Mouse (Mus musculus): ENCODE data around the gene Ctnna2.

Ctnna2 gene

GRCm38 (mm10) chr6:77425746-77426145 lies 553.8 kb downstream of the Ctnna2 start:
- DNase-seq (ENCODE audit: low spot score in 2 of 2): no peak

GRCm38 (mm10) chr6:77424826-77425225 lies 554.7 kb downstream of the Ctnna2 start:
- DNase-seq (ENCODE audit: low spot score in 2 of 2): no peak

- DNase-seq (ENCODE audit: low spot score in 2 of 2): no peak
Observed at GRCm38 (mm10) chr6:77421564-77422139, 557.8 kb downstream of the Ctnna2 start.

DNA sequence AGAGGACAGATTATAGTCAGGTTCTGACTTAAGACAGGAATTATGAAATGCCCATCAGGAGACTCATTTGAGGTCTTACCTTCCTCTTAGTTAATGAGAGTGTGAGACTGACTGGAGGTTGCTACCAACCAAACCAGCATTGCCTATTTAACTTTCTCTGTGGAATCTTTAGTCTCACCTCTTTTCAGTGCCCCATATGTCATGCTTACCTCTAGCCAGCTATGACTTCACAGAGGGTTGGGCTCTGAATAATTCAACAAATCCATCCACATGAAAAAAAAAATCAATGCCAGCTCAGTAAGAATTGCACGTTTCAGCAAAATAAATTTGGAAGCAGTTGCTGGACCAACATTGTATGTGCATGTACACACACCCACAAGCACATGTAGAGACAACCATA lies 562.5 kb downstream of the Ctnna2 start:
- DNase-seq (ENCODE audit: low spot score in 2 of 2): no peak

GRCm38 (mm10) chr6:77413530-77413929 lies 566.0 kb downstream of the Ctnna2 start:
- no peak for DNase-seq (ENCODE audit: low spot score in 2 of 2)

DNA sequence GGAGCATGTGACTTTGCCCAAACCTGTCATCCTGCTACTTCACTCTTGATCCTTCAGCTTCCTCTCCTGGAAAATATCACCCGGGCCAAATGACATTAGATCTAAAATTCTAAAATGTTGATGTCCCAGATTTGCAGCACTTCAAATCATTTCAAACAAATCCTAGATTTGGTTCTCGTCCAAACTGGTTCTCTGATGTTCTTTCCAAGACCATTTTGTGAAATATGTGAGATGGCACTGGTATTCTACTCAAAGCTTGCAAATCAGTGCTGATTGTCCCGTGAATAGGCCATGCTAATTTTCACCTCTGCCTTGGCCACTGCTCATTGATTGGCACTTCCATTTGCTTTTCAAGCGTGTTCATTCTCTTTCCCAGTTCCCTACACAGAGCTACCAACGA lies 571.0 kb downstream of the Ctnna2 start:
- DNase-seq (ENCODE audit: low spot score in 2 of 2): no peak

DNA sequence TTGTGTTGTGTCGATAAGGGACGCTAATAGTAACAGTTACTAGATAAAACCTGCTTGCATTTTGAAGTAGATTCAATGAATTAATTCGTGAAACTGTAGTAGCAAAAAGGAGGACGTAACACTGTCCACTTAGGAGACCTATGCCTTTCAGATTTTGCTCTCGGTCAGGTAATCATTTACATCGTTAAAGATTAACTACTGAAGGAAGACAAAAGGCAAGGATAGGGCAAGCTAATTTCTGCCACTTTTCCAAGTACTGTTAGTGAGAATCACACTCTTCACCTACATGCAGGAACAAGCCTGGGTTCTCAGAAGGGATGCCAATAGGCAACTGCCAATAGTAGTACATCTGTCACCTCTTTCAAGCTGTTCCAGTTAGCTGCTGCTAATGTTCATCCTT lies 578.7 kb downstream of the Ctnna2 start:
- DNase-seq (ENCODE audit: low spot score in 2 of 2): no peak

DNA sequence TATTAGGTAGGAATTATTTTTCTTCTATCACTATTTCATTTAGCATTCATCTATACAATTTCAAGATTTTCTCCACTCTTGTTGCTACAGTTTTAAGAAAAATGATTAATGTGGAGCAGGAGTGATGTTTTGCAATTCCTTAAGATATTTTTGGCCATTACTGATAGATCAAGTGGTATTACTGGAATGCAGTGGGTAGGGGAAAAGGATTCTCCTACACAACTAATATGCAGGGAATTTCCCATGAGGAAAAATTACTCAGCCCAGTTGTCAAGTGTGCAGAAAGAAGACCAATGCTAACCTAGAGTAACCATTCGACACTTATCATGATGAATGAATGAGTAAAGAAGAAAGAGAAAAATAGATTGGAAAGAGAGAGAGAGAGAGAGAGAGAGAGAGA lies 587.8 kb downstream of the Ctnna2 start:
- no peak for DNase-seq (ENCODE audit: low spot score in 2 of 2)

- peak in 1 of 2 experiments; percentile 10 for DNase-seq (ENCODE audit: low spot score in 2 of 2)
Observed at GRCm38 (mm10) chr6:77381309-77381708, 598.2 kb downstream of the Ctnna2 start.

- DNase-seq (ENCODE audit: low spot score in 2 of 2): no peak
Observed at GRCm38 (mm10) chr6:77373132-77373531, 606.4 kb downstream of the Ctnna2 start.

- DNase-seq (ENCODE audit: low spot score in 2 of 2): no peak
Observed at GRCm38 (mm10) chr6:77371147-77371546, 608.4 kb downstream of the Ctnna2 start.

DNA sequence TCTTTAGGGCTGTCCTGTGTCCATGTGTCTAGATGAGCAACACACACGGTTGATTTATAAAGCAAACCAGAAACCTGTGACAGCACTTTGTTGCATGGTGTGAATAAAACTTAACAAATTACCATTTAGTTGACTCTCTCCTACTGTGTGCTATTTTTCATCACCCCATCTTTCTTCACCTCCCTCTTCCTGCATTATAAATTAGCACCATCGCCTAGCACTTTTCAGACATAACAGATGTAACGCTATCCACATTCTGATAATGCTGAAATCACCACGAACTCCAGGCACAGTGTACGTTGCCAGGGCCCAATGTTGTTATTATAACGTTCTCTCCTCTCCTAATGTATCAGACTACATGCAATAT lies 621.0 kb downstream of the Ctnna2 start:
- peak in 1 of 2 experiments; percentile 7 for DNase-seq (ENCODE audit: low spot score in 2 of 2)

DNA sequence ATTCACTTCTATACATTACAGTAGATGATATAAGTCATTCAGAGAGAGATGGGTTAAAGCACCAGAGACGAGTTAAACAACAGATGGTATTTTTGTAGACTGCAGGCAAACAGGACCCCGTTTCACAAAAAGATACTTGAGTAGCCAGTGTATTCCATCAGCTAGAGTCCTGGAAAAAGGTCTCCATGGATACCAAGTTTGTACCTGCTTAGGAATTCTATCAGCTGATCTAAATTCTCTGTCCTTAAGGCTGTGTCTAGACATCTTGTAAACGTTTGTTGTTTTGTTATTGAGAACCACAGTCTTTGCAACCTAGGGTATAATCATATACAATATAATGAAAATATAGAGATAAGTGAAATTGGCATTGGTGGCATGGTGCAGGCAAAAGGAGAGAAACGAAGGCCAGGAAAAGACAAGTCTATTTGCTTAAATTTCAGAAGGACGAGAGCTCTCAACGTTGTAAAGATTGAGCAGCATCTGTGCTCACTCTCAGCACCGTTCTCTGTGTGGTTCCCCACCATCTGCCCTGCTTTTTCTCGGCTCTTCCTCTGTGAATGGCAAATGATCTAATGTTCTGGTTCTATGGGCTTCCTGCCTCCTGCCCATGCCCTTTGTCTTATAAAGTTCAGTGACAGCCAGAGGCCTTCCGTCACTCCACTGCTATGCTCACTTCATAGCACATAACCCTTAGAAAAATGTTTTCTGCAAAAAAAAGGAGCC lies 621.6 kb downstream of the Ctnna2 start:
- DNase-seq (ENCODE audit: low spot score in 2 of 2): peak; percentile 39 to 47

- DNase-seq (ENCODE audit: low spot score in 2 of 2): no peak
Observed at GRCm38 (mm10) chr6:77354826-77355225, 624.7 kb downstream of the Ctnna2 start.

DNA sequence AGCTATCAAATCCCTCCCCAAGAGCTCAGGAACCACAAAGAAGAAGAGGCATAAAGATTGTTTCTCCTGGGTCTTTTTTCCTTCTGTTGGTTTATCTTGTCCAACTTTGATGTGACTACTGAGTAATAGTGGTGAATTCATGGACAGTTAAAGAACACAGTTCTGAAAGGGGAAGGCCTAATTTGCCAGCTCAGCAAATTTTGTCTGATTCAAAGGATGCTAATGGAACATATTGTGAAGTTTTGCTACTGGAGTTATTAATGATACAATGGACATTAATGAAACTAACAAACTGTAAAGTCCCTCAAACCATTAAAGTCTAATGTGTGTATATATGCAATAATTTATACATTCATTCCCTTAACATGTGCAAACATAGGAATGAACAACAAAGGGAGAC lies 635.7 kb downstream of the Ctnna2 start:
- DNase-seq (ENCODE audit: low spot score in 2 of 2): no peak

DNA sequence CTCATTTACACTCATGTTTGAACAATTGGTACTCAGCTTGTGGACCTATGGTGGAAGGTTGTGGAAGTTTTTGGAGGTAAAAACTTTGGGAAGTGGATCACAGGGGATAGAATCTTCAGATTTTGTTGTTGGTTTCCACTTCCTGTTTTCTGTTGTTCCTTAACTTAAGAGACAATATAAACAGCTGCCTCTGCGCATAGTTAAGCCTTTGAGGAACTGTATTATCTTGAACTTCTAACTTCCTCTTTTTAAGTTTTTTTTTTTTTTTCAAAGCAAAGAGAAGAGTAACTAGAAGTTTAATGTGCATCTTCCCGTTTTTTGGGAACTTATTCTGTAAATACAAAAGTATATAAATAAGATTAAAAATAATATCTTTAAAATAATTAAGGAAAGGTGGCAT lies 644.0 kb downstream of the Ctnna2 start:
- no peak for DNase-seq (ENCODE audit: low spot score in 2 of 2)

DNA sequence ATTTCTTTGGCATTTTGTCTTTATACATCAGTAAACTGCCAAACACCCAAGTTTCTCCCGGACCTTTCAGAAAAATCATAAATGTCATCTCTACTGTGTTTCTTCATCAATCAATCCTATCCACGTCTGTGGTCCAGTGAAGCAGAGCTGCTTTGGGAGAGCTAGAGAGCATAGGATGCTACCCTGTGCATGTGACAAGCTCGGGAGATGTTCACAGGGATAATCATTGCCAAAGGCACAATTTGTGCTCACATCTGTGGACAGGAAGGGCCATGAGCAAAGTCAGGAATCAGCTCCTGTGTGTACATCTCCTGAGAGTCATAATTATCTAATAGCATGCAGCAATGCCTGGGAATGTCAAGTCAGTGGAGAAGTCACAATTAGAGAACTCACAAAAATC lies 654.8 kb downstream of the Ctnna2 start:
- no peak for DNase-seq (ENCODE audit: low spot score in 2 of 2)

- no peak for DNase-seq (ENCODE audit: low spot score in 2 of 2)
Observed at GRCm38 (mm10) chr6:77324327-77324726, 655.2 kb downstream of the Ctnna2 start.

GRCm38 (mm10) chr6:77306796-77307195 lies 672.7 kb downstream of the Ctnna2 start:
- DNase-seq (ENCODE audit: low spot score in 2 of 2): no peak

- DNase-seq (ENCODE audit: low spot score in 2 of 2): no peak
Observed at GRCm38 (mm10) chr6:77301305-77301704, 678.2 kb downstream of the Ctnna2 start.

DNA sequence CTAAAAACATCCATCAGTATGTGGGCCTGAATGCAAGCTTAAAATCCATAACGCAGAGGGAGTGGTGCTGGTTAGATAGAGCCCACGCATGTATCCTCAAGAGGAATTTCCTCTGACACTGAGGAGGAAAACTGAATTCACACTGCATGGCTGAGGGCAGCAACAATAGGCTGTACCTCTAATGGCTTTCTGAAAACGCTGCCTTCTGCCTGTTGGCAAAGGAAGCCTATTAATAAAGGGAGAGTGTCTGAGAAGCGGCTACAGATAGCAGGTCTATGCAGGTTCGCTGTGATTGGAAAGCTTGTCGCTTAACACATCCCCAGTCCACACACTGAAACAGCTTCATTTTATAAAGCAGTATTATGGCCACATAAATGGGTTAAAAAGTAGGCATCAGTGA lies 688.1 kb downstream of the Ctnna2 start:
- no peak for DNase-seq (ENCODE audit: low spot score in 2 of 2)

DNA sequence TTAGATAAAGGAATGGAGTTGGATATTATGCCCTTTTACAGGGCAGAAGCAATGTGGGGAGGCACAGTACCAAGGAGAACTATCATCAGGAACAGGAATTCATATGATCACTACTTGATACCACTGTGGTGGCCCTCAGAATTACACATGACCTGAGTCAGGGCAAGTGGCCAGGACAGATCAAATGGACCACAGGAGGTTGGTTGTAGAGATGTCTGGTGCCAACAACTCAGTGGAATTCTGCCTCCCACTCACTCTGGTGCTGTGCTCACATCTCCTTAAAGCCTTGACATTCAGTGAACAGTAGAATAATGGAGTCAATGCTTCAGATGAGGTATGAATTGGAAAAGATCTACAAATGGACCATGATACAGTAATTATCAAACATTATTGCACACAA lies 691.1 kb downstream of the Ctnna2 start:
- DNase-seq (ENCODE audit: low spot score in 2 of 2): no peak

GRCm38 (mm10) chr6:77286317-77286716 lies 693.2 kb downstream of the Ctnna2 start:
- no peak for DNase-seq (ENCODE audit: low spot score in 2 of 2)

DNA sequence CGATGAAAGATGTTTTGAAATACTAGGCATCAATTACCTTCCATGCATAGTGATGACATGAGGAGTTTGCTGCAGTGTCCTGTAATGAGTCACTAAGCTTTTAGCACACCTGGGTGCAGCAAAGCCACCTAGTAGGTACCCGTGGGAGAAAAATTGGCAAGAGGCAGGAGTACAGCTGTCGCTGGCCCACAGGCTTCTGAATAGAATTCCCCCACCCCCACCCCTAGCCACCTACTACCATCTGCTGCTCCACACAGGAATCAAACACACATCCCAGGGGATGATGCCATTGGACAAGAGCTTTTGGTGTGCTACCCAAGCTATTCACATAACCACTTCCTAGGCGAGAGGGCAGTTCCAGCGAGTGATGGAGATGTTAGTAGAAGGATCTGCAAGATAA lies 700.7 kb downstream of the Ctnna2 start:
- DNase-seq (ENCODE audit: low spot score in 2 of 2): peak; percentile 27 to 48

All from right cerebral cortex, postnatal 36 days (tissue).